Mouse (Mus musculus) embryo, embryonic 11.5 days (tissue): ENCODE measurements around the gene Cfap43.

Experiments
- DNase-seq: peaks from one replicate; pipeline ENCODE4 v3.0.0-alpha.2; 2012; ENCODE audit warnings: low read depth, low spot score

The Cfap43 gene

GRCm38 (mm10) chr19:47795009-47795728 is 123.9 kb downstream of the Cfap43 start:
- DNase-seq, result peak; percentile 54

- DNase-seq, result no peak
These were observed 124.8 kb downstream of the Cfap43 start for GRCm38 (mm10) chr19:47794331-47794730.

GRCm38 (mm10) chr19:47790316-47791020 is 128.6 kb downstream of the Cfap43 start:
- DNase-seq, result no peak

GRCm38 (mm10) chr19:47783898-47784297 is 135.2 kb downstream of the Cfap43 start:
- DNase-seq, result no peak

GRCm38 (mm10) chr19:47780972-47781371 is 138.1 kb downstream of the Cfap43 start:
- DNase-seq, result no peak

- DNase-seq, result no peak
These were observed 138.9 kb downstream of the Cfap43 start for GRCm38 (mm10) chr19:47780145-47780544.

- DNase-seq, result no peak
These were observed 141.2 kb downstream of the Cfap43 start for GRCm38 (mm10) chr19:47777847-47778246.

- DNase-seq, result no peak
These were observed 163.5 kb downstream of the Cfap43 start for GRCm38 (mm10) chr19:47755625-47756024.

- DNase-seq, result no peak
These were observed 164.2 kb downstream of the Cfap43 start for GRCm38 (mm10) chr19:47754931-47755330.

GRCm38 (mm10) chr19:47753921-47754320 is 165.2 kb downstream of the Cfap43 start:
- DNase-seq, result no peak

GRCm38 (mm10) chr19:47752456-47752855 is 166.6 kb downstream of the Cfap43 start:
- no peak for DNase-seq

- no peak for DNase-seq
These were observed 168.7 kb downstream of the Cfap43 start for GRCm38 (mm10) chr19:47750391-47750790.

- no peak for DNase-seq
These were observed 170.1 kb downstream of the Cfap43 start for GRCm38 (mm10) chr19:47748950-47749349.

- no peak for DNase-seq
These were observed 172.0 kb downstream of the Cfap43 start for GRCm38 (mm10) chr19:47747072-47747471.

GRCm38 (mm10) chr19:47731931-47732330 is 187.2 kb downstream of the Cfap43 start:
- peak; percentile 46 for DNase-seq

- DNase-seq, result peak; percentile 98
These were observed 187.8 kb downstream of the Cfap43 start, which contains the start of gene Sfr1 for GRCm38 (mm10) chr19:47731071-47731881. Gene Sfr1, plus strand, starts transcription at chr19:47731682.

GRCm38 (mm10) chr19:47730691-47731070 is 188.4 kb downstream of the Cfap43 start:
- peak; percentile 54 for DNase-seq

- no peak for DNase-seq
These were observed 193.4 kb downstream of the Cfap43 start for GRCm38 (mm10) chr19:47725643-47726140.

- DNase-seq, result no peak
These were observed 194.2 kb downstream of the Cfap43 start for GRCm38 (mm10) chr19:47724903-47725302.

- no peak for DNase-seq
These were observed 196.6 kb downstream of the Cfap43 start for GRCm38 (mm10) chr19:47722471-47722870.

GRCm38 (mm10) chr19:47719147-47719546 is 199.9 kb downstream of the Cfap43 start:
- no peak for DNase-seq

GRCm38 (mm10) chr19:47716144-47716543 is 202.9 kb downstream of the Cfap43 start:
- DNase-seq, result no peak
